Mouse (Mus musculus): ENCODE measurements around the gene Susd2.

DNA sequence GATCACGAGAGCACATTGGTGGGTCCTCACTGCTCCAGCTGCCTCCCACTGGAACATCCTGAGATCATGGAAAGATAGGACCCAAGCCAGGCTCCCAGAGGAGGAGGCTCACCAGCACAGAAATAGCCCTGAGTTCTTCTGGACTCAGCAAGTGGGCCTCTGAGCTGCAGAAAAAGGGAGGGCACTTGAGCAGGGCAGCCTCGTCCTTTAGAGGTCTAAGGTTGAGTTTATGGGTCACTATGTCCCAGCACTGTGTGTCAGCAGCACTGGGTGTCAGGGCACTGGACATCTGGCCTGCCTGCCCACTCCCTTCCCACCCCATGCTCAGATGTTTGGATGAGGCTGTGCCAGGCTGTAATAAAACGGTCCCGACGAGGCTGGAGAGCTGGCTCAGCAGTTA lies 55.5 kb downstream of the Susd2 start:
- TF ChIP-seq CTCF (IDR thresholded peaks at IDR 0.05) (no peak), POLR2A (IDR thresholded peaks at IDR 0.05; ENCODE audit: insufficient read depth, low read depth, low read length) (no peak), EP300 (IDR thresholded peaks at IDR 0.05; ENCODE audit: insufficient read depth, low read depth, low read length) (peak; percentile 37; the same call in 1 of the 2 replicates)

All from heart, adult 2 months (tissue).